Mouse (Mus musculus) heart, adult 18-20 months (tissue): ENCODE measurements around the gene Dedd2. TPM values are rescaled to one million over a fixed set of nuclear protein-coding genes. Genes with fewer than 3 reads are reported as not detected.
"Not testable (repeated sequence)": the region's sequence is repeated elsewhere in the genome, so short reads cannot be mapped to it uniquely, and the experiment has no call there.

Source experiments
- DNase-seq, 2 experiments: peaks; one replicate each; pipeline ENCODE4 v3.0.0; 2021 to 2022; ENCODE audit warnings: mixed read lengths in 1 of 2
- long read RNA-seq, 2 experiments: library from polyadenylated mRNA; stranded (forward); transcript quantifications; one replicate each; pipeline ENCODE4 v2.0.0; 2021
- total RNA-seq, 2 experiments: library from RNA; stranded (reverse); gene quantifications; 2 replicates each; pipeline ENCODE4 v1.2.3; 2021

Gene Dedd2
- 10 to 100 TPM; 19.6 to 19.9 TPM for total RNA-seq
- long read RNA-seq, experiment 1, full-length matches to known transcripts, result 3 of 15 reads
- long read RNA-seq, experiment 1, partial matches to known transcripts, result 3 of 15 reads
- long read RNA-seq, experiment 1, other reads (novel, unspliced or antisense), result 9 of 15 reads
- long read RNA-seq, experiment 2, partial matches to known transcripts, result 2 of 12 reads
- long read RNA-seq, experiment 2, other reads (novel, unspliced or antisense), result 10 of 12 reads

- peak; percentile 52 to 73 for DNase-seq
These were observed at the start of gene Dedd2 for GRCm38 (mm10) chr7:25220457-25221101. Dedd2 (minus strand) TSS chr7:25220615.

GRCm38 (mm10) chr7:25269545-25270271, 49.3 kb upstream of the Dedd2 start:
- peak in 1 of 2 experiments; percentile 42 for DNase-seq

GRCm38 (mm10) chr7:25269029-25269428, 48.6 kb upstream of the Dedd2 start:
- DNase-seq, result no peak

- DNase-seq, result no peak
These were observed 48.2 kb upstream of the Dedd2 start for GRCm38 (mm10) chr7:25268588-25268987.

- peak; percentile 99 to 100 for DNase-seq
These were observed 47.5 kb upstream of the Dedd2 start for GRCm38 (mm10) chr7:25267751-25268463.

- peak in 1 of 2 experiments; percentile 100 for DNase-seq
These were observed 46.9 kb upstream of the Dedd2 start, which contains the start of gene Cic for GRCm38 (mm10) chr7:25267301-25267750. Cic (plus strand) TSS chr7:25267704.

- DNase-seq, result no peak
These were observed 46.0 kb upstream of the Dedd2 start for GRCm38 (mm10) chr7:25266180-25266962.

- DNase-seq, result not testable (repeated sequence)
These were observed 45.3 kb upstream of the Dedd2 start for GRCm38 (mm10) chr7:25265743-25266142.

GRCm38 (mm10) chr7:25263968-25264870, 43.8 kb upstream of the Dedd2 start:
- no peak for DNase-seq

GRCm38 (mm10) chr7:25261896-25262295, 41.5 kb upstream of the Dedd2 start:
- no peak for DNase-seq

- DNase-seq, result peak in 1 of 2 experiments; percentile 59
These were observed 31.4 kb upstream of the Dedd2 start for GRCm38 (mm10) chr7:25251822-25252221.

GRCm38 (mm10) chr7:25251071-25251791, 30.8 kb upstream of the Dedd2 start:
- DNase-seq, result peak; percentile 79 to 86

GRCm38 (mm10) chr7:25250141-25250972, 29.9 kb upstream of the Dedd2 start, which contains the start of gene Erf:
Erf (minus strand) TSS chr7:25250761.
- peak; percentile 96 for DNase-seq

- DNase-seq, result peak; percentile 82 to 87
These were observed 29.1 kb upstream of the Dedd2 start for GRCm38 (mm10) chr7:25249314-25250140.

- peak in 1 of 2 experiments; percentile 82 for DNase-seq
These were observed 28.5 kb upstream of the Dedd2 start for GRCm38 (mm10) chr7:25248846-25249313.

GRCm38 (mm10) chr7:25248018-25248647, 27.7 kb upstream of the Dedd2 start:
- DNase-seq, result peak; percentile 57 to 69

GRCm38 (mm10) chr7:25247498-25247897, 27.1 kb upstream of the Dedd2 start:
- DNase-seq, result no peak
